8 mouse cellular contexts compared by ENCODE assay signal in the genomic region with DNA sequence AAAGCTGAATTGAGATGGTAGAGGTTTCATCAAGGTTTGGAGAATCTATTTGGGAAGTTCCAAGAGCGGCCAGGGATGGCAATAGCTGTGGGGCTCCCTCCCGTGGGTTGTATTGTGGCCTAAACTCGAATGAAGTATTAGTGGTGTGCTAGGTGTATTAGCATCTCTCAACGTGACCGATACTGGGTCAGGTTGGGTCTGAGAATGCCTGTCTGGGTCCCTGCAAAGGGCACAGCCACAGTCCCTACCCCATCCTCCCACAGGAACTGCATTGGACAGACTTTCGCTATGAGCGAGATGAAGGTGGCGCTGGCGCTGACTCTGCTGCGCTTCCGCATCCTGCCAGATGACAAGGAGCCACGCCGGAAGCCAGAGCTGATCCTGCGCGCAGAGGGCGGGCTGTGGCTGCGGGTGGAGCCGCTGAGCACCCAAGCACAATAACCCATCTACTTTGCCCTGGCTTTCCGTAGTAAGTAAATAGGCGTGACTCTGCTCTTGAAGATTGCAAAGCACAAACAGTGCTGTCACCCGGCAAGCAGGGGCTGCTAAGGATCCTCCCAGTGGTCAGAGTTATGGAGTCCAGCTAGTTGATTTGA. TPM values are rescaled to one million over a fixed set of nuclear protein-coding genes. Genes with fewer than 3 reads are reported as not detected.
DNase-seq lines count a peak whose midpoint lies in the region; ATAC-seq and TF ChIP-seq lines count a peak whose summit lies in the region.

No protein-coding gene starts in this region.

- no peaks in the 10 kb centered on the region for H3K4me1 ChIP-seq in embryonic facial prominence, embryonic 11.5 days (ENCODE audit: control insufficient read depth, insufficient read depth, low read length)
- no peaks in the 10 kb centered on the region for H3K4me1 ChIP-seq in intestine, postnatal 0 days (replicated peaks; ENCODE audit: control insufficient read depth, insufficient read depth, low read length)
- peaks cover 2% of the 10 kb centered on the region; the same call in 1 of the 2 replicates for H3K4me1 ChIP-seq in neural tube, embryonic 15.5 days
- H3K4me1 ChIP-seq in kidney, adult 2 months (ENCODE audit: control insufficient read depth, insufficient read depth, low read length), result no peaks in the 10 kb centered on the region

- peak; percentile 42 for TF ChIP-seq CTCF in intestine, postnatal 0 days (IDR thresholded peaks at IDR 0.05; ENCODE audit: low read depth)
- TF ChIP-seq CTCF in kidney, adult 2 months (conservative IDR thresholded peaks at IDR 0.05; ENCODE audit: insufficient read depth, insufficient read length, low read depth, low read length), result no peak

- ATAC-seq in embryonic facial prominence, embryonic 11.5 days (replicated peaks; ENCODE audit: insufficient number of reproducible peaks, low FRiP score, low TSS enrichment, low read depth), result no peak
- ATAC-seq in intestine, postnatal 0 days, result peak; percentile 91
- ATAC-seq in neural tube, embryonic 15.5 days (ENCODE audit: low FRiP score), result no peak

- no peaks in the 10 kb centered on the region; the same call in 1 of the 2 replicates for H3K36me3 ChIP-seq in embryonic facial prominence, embryonic 11.5 days (replicated peaks; ENCODE audit: control insufficient read depth, insufficient read depth, low read depth, low read length)
- no peaks in the 10 kb centered on the region for H3K36me3 ChIP-seq in intestine, postnatal 0 days (ENCODE audit: control insufficient read depth, insufficient read depth)
- H3K36me3 ChIP-seq in neural tube, embryonic 15.5 days, result no peaks in the 10 kb centered on the region
- H3K36me3 ChIP-seq in kidney, adult 2 months (ENCODE audit: control insufficient read depth, insufficient read depth, low read length), result no peaks in the 10 kb centered on the region

- H3K9me3 ChIP-seq in embryonic facial prominence, embryonic 11.5 days (replicated peaks; ENCODE audit: control insufficient read depth, low read length), result no peaks in the 10 kb centered on the region
- H3K9me3 ChIP-seq in intestine, postnatal 0 days (ENCODE audit: control insufficient read depth), result no peaks in the 10 kb centered on the region
- H3K9me3 ChIP-seq in neural tube, embryonic 15.5 days (replicated peaks), result no peaks in the 10 kb centered on the region

- no peaks in the 10 kb centered on the region for H3K27me3 ChIP-seq in embryonic facial prominence, embryonic 11.5 days (ENCODE audit: control insufficient read depth, insufficient read depth, low read length)
- no peaks in the 10 kb centered on the region for H3K27me3 ChIP-seq in intestine, postnatal 0 days (replicated peaks; ENCODE audit: control insufficient read depth, insufficient read depth, low read length)
- H3K27me3 ChIP-seq in neural tube, embryonic 15.5 days (replicated peaks), result no peaks in the 10 kb centered on the region; the same call in 1 of the 2 replicates
- no peaks in the 10 kb centered on the region; the same call in 1 of the 2 replicates for H3K27me3 ChIP-seq in kidney, adult 2 months (replicated peaks; ENCODE audit: control insufficient read depth, insufficient read depth, low read length)

- DNase-seq in heart, adult 11 months, result peak; percentile 49
- no peak for DNase-seq in heart, adult 8-10 months (ENCODE audit: low spot score)
- DNase-seq in embryonic facial prominence, embryonic 11.5 days (ENCODE audit: low spot score), result peak; percentile 26
- DNase-seq in right cerebral cortex, postnatal 25 days, result no peak
- no peak for DNase-seq in kidney, adult 2 months
- DNase-seq in frontal cortex, postnatal 10 days (ENCODE audit: low spot score in 2 of 2), result no peak

- TF ChIP-seq POLR2A in kidney, adult 2 months (IDR thresholded peaks at IDR 0.05; ENCODE audit: low read depth, low read length), result no peak

- no peak overlapping the region for H3K9ac ChIP-seq in embryonic facial prominence, embryonic 11.5 days (replicated peaks; ENCODE audit: low read length)
- H3K9ac ChIP-seq in intestine, postnatal 0 days (ENCODE audit: low read depth, low read length), result no peak overlapping the region
- no peak overlapping the region for H3K9ac ChIP-seq in neural tube, embryonic 15.5 days (replicated peaks)

- H3K27ac ChIP-seq in embryonic facial prominence, embryonic 11.5 days (replicated peaks; ENCODE audit: low read depth, low read length), result no peak overlapping the region
- no peak overlapping the region; the same call in 1 of the 2 replicates for H3K27ac ChIP-seq in intestine, postnatal 0 days (ENCODE audit: low read depth, low read length)
- no peak overlapping the region for H3K27ac ChIP-seq in neural tube, embryonic 15.5 days (replicated peaks)
- no peak overlapping the region for H3K27ac ChIP-seq in kidney, adult 2 months (ENCODE audit: insufficient read depth, low read depth, low read length)

- no peak overlapping the region for H3K4me2 ChIP-seq in embryonic facial prominence, embryonic 11.5 days (ENCODE audit: low read depth, low read length)
- peak overlapping the region; percentile 39 for H3K4me2 ChIP-seq in intestine, postnatal 0 days (replicated peaks; ENCODE audit: low read depth)
- H3K4me2 ChIP-seq in neural tube, embryonic 15.5 days, result peak overlapping the region; percentile 41

- H3K4me3 ChIP-seq in embryonic facial prominence, embryonic 11.5 days (ENCODE audit: low read depth, low read length), result no peak overlapping the region
- no peak overlapping the region for H3K4me3 ChIP-seq in intestine, postnatal 0 days (ENCODE audit: low read depth, low read length)
- no peak overlapping the region for H3K4me3 ChIP-seq in neural tube, embryonic 15.5 days (replicated peaks)
- no peak overlapping the region for H3K4me3 ChIP-seq in kidney, adult 2 months (ENCODE audit: insufficient read depth, low read depth, low read length)

- WGBS in embryonic facial prominence, embryonic 11.5 days, result 36% methylated on average over 21 of the region's 21 CpGs
- WGBS in intestine, postnatal 0 days, result 23% methylated on average over 21 of the region's 21 CpGs
- WGBS in neural tube, embryonic 15.5 days, result 54% methylated on average over 21 of the region's 21 CpGs
- 43% methylated on average over 21 of the region's 21 CpGs for WGBS in kidney, adult 2 months

RNA-seq across cellular contexts. Expression of a gene that starts 9.3 kb away (rescaled TPM):
- total RNA-seq in heart, adult 8-10 months (2022), result under 1 TPM in 1 of 4 experiments, not detected in 3; 0.16 TPM
- 0.27 TPM in 1 of 2 replicates, not detected in the other for polyA plus RNA-seq in embryonic facial prominence, embryonic 11.5 days (2014; fragmentation: Nextera tagmentation; extraction: Ambion mirVana)
- not detected in 2 replicates for polyA plus RNA-seq in intestine, postnatal 0 days (2015; fragmentation: Nextera tagmentation; extraction: Ambion mirVana)
- polyA plus RNA-seq in neural tube, embryonic 15.5 days (2015; fragmentation: Nextera tagmentation; extraction: Ambion mirVana), result 1.4 and 1.5 TPM in 2 replicates
- polyA plus RNA-seq in kidney, adult 2 months (2012; rRNA removed), result 0.11 and 0.69 TPM in 2 replicates

RNA-seq across cellular contexts. Expression of a gene that starts 17.4 kb away (rescaled TPM):
- total RNA-seq in heart, adult 8-10 months (2022), result not detected
- not detected in 2 replicates for polyA plus RNA-seq in embryonic facial prominence, embryonic 11.5 days (2014; fragmentation: Nextera tagmentation; extraction: Ambion mirVana)
- polyA plus RNA-seq in intestine, postnatal 0 days (2015; fragmentation: Nextera tagmentation; extraction: Ambion mirVana), result 3.2 and 3.7 TPM in 2 replicates
- polyA plus RNA-seq in neural tube, embryonic 15.5 days (2015; fragmentation: Nextera tagmentation; extraction: Ambion mirVana), result 0.10 and 1.3 TPM in 2 replicates
- polyA plus RNA-seq in kidney, adult 2 months (2012; rRNA removed), result not detected in 2 replicates

RNA-seq across cellular contexts. Expression of a gene that starts 55.0 kb away (rescaled TPM):
- total RNA-seq in heart, adult 8-10 months (2022), result not detected
- polyA plus RNA-seq in embryonic facial prominence, embryonic 11.5 days (2014; fragmentation: Nextera tagmentation; extraction: Ambion mirVana), result not detected in 2 replicates
- polyA plus RNA-seq in intestine, postnatal 0 days (2015; fragmentation: Nextera tagmentation; extraction: Ambion mirVana), result not detected in 2 replicates
- 1.1 TPM in 1 of 2 replicates, not detected in the other for polyA plus RNA-seq in neural tube, embryonic 15.5 days (2015; fragmentation: Nextera tagmentation; extraction: Ambion mirVana)
- 0.08 TPM in 1 of 2 replicates, not detected in the other for polyA plus RNA-seq in kidney, adult 2 months (2012; rRNA removed)

Comparison
In these comparisons a context has a peak if more than half of its experiments do, and no peak if none do; other contexts are left out.
1. DNase-seq: peak in heart, adult 11 months (single experiment) and embryonic facial prominence, embryonic 11.5 days (single experiment); none in heart, adult 8-10 months (single experiment), right cerebral cortex, postnatal 25 days (single experiment), kidney, adult 2 months (single experiment) and frontal cortex, postnatal 10 days (0 of 2).